Mouse (Mus musculus) monocyte, adult 2 months (primary cell): ENCODE data around the gene Bcap29.
"Not testable (repeated sequence)": the region's sequence is repeated elsewhere in the genome, so short reads cannot be mapped to it uniquely, and the experiment has no call there.

ENCODE experiments used
- DNase-seq, 2 experiments: peaks; one replicate each; pipeline ENCODE4 v3.0.0; 2022; ENCODE audit warnings: low spot score in 2 of 2, low read depth in 1 of 2

Bcap29 gene

DNA sequence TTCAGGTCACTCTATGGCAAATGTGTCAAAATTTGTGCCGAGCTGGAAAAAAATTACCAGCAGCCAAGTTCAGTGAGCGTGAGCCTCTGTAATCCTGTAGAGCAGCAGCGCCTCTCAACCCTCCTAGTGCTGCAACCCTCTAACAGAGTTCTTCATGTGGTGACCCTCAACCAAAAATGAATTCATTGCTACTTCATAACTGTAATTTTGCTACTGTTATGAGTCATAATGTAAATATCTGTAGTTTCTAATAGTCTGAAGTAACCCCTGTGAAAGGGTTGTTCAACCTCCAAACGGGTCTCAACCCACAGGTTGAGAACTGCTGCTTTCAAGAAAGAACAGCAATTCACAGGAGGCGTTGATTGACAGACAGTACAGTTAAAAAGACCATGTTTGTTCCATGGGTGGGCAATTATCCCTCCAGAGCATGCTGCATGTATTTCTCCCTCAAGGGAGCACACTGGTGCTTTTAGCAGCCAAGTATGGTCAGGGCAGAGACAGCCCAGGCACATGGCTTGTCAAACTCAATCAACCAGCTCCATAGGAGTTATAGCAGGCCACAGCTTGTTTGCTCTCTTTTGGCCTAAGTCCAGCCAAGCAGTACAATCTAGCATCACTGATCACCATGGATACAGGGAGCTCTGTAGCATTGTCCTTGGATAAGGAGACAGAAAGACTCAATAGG lies 53.7 kb downstream of the Bcap29 start:
- no peak for DNase-seq

DNA sequence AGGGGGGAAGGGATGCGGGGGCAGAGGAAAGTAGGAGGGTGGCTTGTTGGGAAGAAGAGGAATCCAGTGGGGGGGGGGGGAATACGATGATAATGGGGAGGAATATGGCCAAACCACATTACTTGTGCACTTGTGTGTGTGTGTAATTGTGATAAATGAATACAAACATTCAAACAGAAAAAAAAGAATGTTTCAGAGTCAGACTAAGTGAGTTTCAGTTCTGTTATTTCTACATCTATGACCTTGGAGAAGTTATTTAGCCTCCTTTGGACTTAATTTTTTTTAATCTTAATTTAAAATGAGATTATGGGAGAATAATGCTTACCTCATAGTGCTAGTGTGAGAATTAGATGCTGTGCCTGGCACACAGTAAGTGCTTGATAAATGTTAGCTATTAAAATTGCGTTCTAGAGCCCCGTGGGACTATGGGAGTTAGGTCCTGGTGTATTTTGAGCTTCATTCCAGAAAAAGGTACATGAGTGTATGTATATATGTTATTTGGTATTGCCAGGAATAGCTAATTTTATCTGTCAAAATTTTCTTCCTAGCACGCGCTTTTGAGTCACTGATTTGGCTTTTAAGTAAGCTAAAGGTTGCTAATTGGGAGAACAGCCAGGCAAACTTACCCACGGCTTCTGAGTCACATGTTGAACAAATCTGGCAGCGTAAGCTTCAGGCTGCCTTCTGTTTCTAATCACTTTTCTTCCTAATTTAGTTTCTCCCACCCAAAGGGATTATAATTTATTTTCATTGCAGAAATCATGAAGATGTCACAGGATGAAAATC lies 55.6 kb downstream of the Bcap29 start:
- no peak for DNase-seq

DNA sequence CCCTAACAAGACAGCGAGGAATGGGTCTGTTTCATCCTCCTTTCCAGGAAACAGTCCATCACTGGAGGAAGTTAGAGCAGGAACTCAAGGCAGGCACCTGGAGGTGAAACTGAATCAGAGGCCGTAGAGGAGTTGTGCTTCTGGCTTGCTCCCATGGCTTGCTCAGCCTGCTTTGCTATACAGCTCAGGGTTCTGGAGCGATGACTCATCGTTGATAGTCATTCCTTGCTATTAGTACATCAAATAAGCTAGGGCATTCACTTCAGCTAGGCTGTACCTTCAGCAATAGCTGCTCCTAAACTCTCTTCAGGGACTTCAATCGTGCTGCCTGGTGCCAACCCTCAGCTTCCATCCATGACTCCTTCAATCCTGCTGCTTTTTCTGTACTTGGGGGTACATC lies 60.0 kb downstream of the Bcap29 start:
- DNase-seq: no peak

DNA sequence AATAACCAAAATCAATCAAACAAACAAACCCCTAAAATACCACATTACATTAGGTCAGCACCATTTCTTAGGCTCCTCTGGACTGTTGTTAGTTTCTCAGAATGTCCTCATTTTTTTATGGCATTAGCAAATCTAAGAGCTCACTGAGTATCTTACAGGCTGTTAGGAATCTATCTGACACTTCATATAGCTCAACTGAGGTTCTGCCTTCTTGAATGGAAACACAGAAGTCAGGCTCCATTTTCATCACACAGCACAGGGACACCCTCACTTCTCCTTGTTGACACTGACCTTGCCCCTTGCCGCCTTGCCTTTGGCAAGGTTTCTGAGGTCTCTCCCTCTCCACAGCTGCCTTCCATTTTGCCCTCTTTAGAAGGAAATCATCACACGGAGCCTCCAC lies 64.7 kb downstream of the Bcap29 start:
- no peak for DNase-seq

DNA sequence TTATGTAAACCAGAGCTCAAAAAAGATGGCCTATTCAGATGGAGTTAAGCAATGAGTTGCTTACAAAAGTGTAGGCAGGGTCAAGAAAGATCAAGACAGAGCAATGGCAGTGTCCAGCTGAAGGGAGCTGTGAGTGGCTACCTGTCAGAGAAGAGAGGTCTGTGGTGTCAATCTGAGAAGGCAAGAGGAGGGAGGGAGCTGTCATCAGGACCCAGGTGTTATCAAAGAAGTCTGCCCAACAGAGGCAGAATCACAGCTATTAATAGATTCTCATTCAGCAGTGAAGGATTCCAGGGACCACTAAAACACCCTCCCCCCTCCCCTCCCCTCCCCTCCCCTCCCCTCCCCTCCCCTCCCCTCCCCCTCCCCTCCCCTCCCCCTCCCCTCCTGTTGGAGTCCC lies 65.8 kb downstream of the Bcap29 start:
- no peak for DNase-seq

DNA sequence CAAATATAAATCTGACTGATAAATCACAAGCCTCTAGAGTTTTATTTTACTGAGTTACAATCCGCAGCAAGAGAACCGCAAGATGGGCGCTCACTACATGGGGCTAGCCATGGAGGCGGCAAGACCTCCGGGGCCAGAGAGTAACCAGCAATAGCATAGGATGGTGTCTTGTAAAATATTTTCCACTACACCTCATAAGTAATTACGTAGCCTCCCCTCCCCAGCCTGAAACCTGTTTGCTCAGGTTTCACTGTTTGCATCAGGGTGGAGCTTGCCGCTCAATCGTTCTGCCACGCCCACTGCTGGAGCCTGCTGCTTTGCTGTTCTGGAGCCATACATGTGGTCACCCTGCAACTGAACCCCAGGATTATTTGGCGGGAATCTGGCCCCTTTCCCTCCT lies 66.9 kb downstream of the Bcap29 start:
- DNase-seq: not testable (repeated sequence)

DNA sequence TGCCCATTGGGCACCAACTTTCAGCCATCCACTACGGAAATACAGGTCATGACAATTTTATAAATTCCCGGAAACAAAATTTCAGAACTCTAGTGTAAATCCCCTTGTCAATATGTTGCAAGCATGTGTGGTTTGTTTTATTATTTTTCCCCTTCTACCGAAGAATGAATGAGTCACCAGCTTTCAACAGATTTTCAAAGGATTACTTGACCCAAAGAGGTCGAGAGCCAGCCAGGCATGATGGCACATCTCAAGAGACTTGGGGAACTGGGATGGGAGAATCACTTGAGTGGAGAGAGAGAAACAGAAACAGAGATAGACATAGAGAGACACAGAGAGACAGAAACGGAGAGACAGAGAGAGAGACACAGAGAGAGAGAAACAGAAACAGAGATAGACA lies 73.7 kb downstream of the Bcap29 start:
- no peak for DNase-seq

DNA sequence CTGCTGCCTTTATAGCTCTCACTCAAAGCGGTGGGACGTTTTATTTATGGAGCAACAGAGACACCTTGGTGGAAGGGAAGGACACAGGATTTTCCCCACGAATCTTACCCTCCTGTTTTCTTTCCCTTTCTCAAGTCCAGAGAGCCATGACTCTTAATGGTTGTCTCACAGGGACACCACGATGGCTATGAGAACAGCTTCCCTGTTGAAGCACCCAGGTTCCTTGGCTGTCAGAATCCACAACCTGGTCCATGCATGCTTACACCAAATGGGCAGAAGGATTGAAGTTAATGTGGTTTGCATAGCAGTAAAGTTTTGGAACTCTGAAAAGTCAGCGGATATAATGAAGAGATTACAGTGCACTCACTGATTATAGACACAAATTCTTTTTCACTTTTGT lies 74.5 kb downstream of the Bcap29 start:
- DNase-seq: no peak

DNA sequence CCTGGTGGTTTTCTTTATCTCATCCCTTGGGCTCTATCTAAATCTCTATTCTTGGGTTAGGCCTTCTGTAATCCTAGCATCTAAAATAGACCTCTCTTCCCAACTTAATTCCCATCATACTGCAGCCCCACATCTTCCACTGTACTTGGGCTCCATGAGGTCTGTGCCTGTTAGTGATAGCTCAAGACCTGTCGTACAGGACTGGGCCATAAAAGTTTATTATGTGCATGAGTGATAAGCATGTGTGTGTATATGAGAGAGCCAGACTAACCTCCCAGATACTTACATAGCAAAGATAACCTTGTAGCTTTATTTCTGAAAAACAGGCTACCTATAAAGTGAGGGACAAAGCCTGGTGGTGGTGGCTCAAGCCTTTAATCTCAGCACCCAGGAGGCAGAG lies 80.1 kb downstream of the Bcap29 start:
- no peak for DNase-seq

DNA sequence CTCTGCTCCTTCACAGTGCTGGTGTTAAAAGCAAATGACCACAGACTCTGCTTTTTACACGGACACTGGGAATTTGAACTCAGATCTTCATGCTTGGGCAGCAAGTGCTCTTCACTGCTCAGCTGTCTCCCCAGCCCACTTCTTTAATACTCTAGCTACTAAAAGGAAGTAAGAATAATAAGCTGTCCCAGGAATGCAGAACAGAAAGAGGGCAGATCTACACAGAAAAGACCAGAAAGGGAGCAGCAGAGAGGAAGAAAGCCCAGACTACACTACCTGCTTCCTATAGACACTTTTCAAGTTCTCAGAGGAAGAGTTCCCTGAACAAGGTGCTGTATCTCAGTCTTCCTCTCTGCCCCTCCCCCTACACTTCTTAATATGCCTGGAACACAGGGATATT lies 83.2 kb downstream of the Bcap29 start:
- no peak for DNase-seq

DNA sequence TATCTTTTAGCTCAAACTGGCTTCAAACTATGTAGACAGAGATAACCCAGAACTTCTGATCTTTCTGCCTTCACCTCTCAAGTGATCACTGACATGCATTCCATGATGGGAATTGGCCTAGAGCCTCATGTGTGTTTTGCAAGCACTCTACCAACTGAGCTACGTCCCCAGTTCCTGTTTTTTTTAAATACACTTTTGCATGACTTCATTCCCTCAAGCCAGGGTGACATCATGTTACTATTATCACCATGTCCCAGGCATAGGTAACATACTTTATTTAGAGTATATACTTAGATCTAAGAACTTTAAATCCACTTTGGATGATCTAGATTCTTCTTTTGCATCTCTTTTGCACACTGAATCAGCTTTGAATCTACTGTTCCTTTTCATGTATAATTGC lies 88.4 kb downstream of the Bcap29 start:
- DNase-seq: no peak

DNA sequence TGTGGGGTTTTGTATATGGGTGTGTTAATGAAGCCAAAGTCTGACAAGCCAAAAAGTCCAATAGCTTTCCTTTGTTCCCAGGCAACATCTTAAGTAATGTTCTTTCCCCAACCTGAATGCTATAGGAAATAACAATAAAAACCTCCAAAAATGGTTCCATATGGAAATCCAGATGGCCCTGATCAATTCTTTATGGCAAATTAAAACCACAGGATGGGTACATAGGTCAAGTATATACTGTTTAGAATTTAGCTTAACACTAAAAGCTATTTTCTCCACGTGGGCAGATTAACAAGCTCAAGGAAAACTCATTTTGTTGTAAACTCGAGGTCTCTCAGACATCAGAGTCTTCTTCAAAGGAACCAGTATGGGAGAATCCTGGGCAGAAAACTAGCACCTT lies 89.2 kb downstream of the Bcap29 start:
- no peak for DNase-seq

DNA sequence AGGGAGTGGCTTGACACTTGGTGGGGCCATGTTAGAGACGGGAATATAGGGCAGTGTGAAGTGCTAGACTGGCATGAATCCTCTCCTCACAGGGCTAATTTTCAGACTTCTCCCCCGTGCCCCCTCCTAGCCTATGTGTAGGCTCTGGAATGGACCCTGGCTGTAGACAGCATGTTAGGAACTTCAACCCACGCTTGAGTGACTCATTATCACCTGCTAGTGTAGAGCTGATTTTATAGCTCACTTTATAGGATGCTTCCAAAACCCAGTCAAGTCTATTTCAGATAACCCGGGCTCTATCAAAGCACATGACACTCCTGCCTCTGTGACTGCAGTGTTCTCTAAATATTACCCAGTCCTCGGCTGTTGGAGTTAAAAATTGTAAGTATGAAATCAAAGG lies 92.9 kb downstream of the Bcap29 start:
- no peak for DNase-seq
